Mouse (Mus musculus) CH12.LX (cell line): ENCODE measurements at regions not wholly inside any gene's neighbourhood (a gene's known extent, or its start where the extent isn't known, plus 50 kb on each side); places are given as distances from the start of the nearest gene placed in this dataset.

Experiments used
- BHLHE40 ChIP-seq: IDR thresholded peaks from 2 replicates; pipeline ENCODE4 v1.6.1; 2011; ENCODE audit warnings: mild to moderate bottlenecking, low read depth, low read length, improper control_type of control experiment
- CTCF ChIP-seq, 2 experiments: IDR thresholded peaks in 1 of 2; conservative IDR thresholded peaks in 1 of 2; 2 replicates each; pipeline ENCODE4 v1.5.1; 2011 to 2012; ENCODE audit warnings: low read depth in 2 of 2, low read length in 2 of 2, improper control_type of control experiment in 1 of 2, inconsistent platforms in 1 of 2, mild to moderate bottlenecking in 1 of 2, moderate library complexity in 1 of 2
- ETS1 ChIP-seq: conservative IDR thresholded peaks from 2 replicates; pipeline ENCODE4 v1.6.1; 2012; ENCODE audit warnings: low read depth, mild to moderate bottlenecking, inconsistent platforms, low read length, improper control_type of control experiment, moderate library complexity
- HCFC1 ChIP-seq: IDR thresholded peaks from 2 replicates; pipeline ENCODE4 v1.6.1; 2012; ENCODE audit warnings: low read depth, mild to moderate bottlenecking, inconsistent platforms, low read length, improper control_type of control experiment
- IRF4 ChIP-seq: IDR thresholded peaks from 2 replicates; pipeline ENCODE4 v1.6.1; 2014; ENCODE audit warnings: low read depth, mild to moderate bottlenecking, inconsistent platforms, low read length, improper control_type of control experiment
- MAX ChIP-seq: IDR thresholded peaks from 2 replicates; pipeline ENCODE4 v1.6.1; 2011; ENCODE audit warnings: low read length, improper control_type of control experiment
- NELFE ChIP-seq: IDR thresholded peaks from 2 replicates; pipeline ENCODE4 v1.6.1; 2011; ENCODE audit warnings: low read depth, low read length, improper control_type of control experiment
- POLR2A ChIP-seq: IDR thresholded peaks from 2 replicates; pipeline ENCODE4 v1.6.1; 2011; ENCODE audit warnings: low read depth, mild to moderate bottlenecking, improper control_type of control experiment, low read length
- RAD21 ChIP-seq: IDR thresholded peaks from 2 replicates; pipeline ENCODE4 v1.6.1; 2011; ENCODE audit warnings: low read depth, mild to moderate bottlenecking, low read length, improper control_type of control experiment, moderate library complexity
- SIN3A ChIP-seq: IDR thresholded peaks from 2 replicates; pipeline ENCODE4 v1.6.1; 2012; ENCODE audit warnings: low read length, improper control_type of control experiment, inconsistent platforms
- TCF12 ChIP-seq: IDR thresholded peaks from 2 replicates; pipeline ENCODE4 v1.6.1; 2014; ENCODE audit warnings: low read depth, mild to moderate bottlenecking, inconsistent platforms, low read length, improper control_type of control experiment
- USF1 ChIP-seq: IDR thresholded peaks from 2 replicates; pipeline ENCODE4 v1.6.1; 2014; ENCODE audit warnings: low read depth, mild to moderate bottlenecking, inconsistent platforms, low read length, improper control_type of control experiment
- ZC3H11A ChIP-seq: IDR thresholded peaks from 2 replicates; pipeline ENCODE4 v1.6.1; 2012; ENCODE audit warnings: low read depth, mild to moderate bottlenecking, inconsistent platforms, low read length, improper control_type of control experiment
- ZMIZ1 ChIP-seq: IDR thresholded peaks from 2 replicates; pipeline ENCODE4 v1.6.1; 2012; ENCODE audit warnings: low read depth, mild to moderate bottlenecking, inconsistent platforms, low read length, improper control_type of control experiment

DNA sequence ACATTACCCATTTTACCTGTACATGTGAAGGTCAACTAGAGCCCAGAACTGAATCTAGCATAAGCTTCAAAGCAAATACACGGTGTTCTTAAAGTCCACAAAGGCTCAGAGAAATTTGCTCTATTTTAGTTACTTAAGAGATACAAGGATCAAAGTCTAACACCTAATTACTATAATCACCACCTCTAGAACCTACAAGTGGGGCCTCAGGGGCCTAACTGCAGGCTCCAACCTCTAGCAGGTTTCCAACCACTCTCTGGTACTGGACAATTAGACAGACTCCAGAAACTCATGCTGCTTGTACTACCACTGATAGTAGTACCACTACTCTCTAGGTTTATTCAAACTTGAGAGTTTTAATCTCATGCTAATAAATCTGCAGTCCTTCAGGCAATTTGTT lies 428.7 kb upstream of the Apob start:
- TF ChIP-seq USF1 (no peak), CTCF (conservative IDR thresholded peaks at IDR 0.05 in 1 of 2, IDR thresholded peaks at IDR 0.05 in 1 of 2; ENCODE audit: low read depth in 2 of 2, low read length in 2 of 2) (no peak), MAX (no peak), BHLHE40 (no peak), SIN3A (no peak), POLR2A (no peak), TCF12 (no peak), NELFE (no peak), IRF4 (no peak), HCFC1 (no peak), ZC3H11A (no peak), RAD21 (no peak), ZMIZ1 (no peak), ETS1 (no peak)
